ENCODE assay signal across 25 mouse cellular contexts in genomic region chr4:33183477-33183876, GRCm38 (mm10). TPM values are rescaled to one million over a fixed set of nuclear protein-coding genes. Genes with fewer than 3 reads are reported as not detected.
"Had no signal": no experiment of that assay in that cellular context is flagged by ENCODE, and none has a peak within 500 bp of the region (broad histone marks: within the 10 kb centered on the region; RNA-seq: fewer than 3 reads in every experiment).

No protein-coding gene starts in this region.

- H3K36me3 ChIP-seq: liver, embryonic 13.5 days had no signal

- DNase-seq: kidney, adult 18-20 months; kidney, adult 9 months; kidney, postnatal 14 days; kidney, postnatal 4 days; liver, embryonic 13.5 days; lung, adult 2 months; lung, postnatal 14 days; lung, postnatal 4 days; midbrain, embryonic 14.5 days; thymus, postnatal 25 days had no signal

- H3K4me2 ChIP-seq: liver, embryonic 13.5 days; midbrain, embryonic 11.5 days had no signal

- H3K9me3 ChIP-seq: liver, embryonic 13.5 days had no signal

- H3K4me1 ChIP-seq: liver, embryonic 13.5 days had no signal

- H3K4me3 ChIP-seq: liver, embryonic 13.5 days had no signal

- H3K9ac ChIP-seq: liver, embryonic 13.5 days had no signal

- H3K27ac ChIP-seq: liver, embryonic 13.5 days; stomach, postnatal 0 days had no signal

- ATAC-seq: inflammation-experienced regulatory T-cells, adult 6 months; intestine, embryonic 16.5 days had no signal

RNA-seq across cellular contexts. Expression of gene Pm20d2, which starts 6.1 kb away (rescaled TPM):
- polyA plus RNA-seq: inflammation-experienced regulatory T-cells, adult 6 months had no signal

RNA-seq across cellular contexts. Expression of gene Srsf12, which starts 25.3 kb away (rescaled TPM):
- total RNA-seq: liver, adult 2 months; megakaryocyte progenitor cell, adult 5-6 weeks; megakaryocyte-erythroid progenitor cell, adult 5-6 weeks had no signal

RNA-seq across cellular contexts. Expression of gene Gabrr1, which starts 51.2 kb away (rescaled TPM):
- total RNA-seq: liver, adult 2 months; megakaryocyte progenitor cell, adult 5-6 weeks; megakaryocyte-erythroid progenitor cell, adult 5-6 weeks had no signal
- polyA plus RNA-seq: inflammation-experienced regulatory T-cells, adult 6 months; intestine, embryonic 16.5 days; kidney, embryonic 16.5 days; limb, embryonic 11.5 days; limb, embryonic 14.5 days; liver, adult 2 months; liver, embryonic 13.5 days; liver, embryonic 16.5 days; lung, embryonic 16.5 days; neural tube, embryonic 11.5 days; stomach, embryonic 14.5 days; stomach, postnatal 0 days; thymus, postnatal 0 days had no signal
